Mouse (Mus musculus) midbrain, embryonic 10.5 days (tissue): ENCODE measurements around the gene Esyt1. TPM values are rescaled to one million over a fixed set of nuclear protein-coding genes. Genes with fewer than 3 reads are reported as not detected.
"Not testable (repeated sequence)": the region's sequence is repeated elsewhere in the genome, so short reads cannot be mapped to it uniquely, and the experiment has no call there.

ENCODE experiments used
- DNase-seq: peaks from one replicate; pipeline ENCODE4 v3.0.0-alpha.2; 2017; ENCODE audit warnings: low spot score
- H3K27ac ChIP-seq: fragments of 300-500 bp; sonication (generic); replicated peaks from 2 replicates; pipeline ENCODE4 v1.5.1; 2016; ENCODE audit warnings: mild to moderate bottlenecking
- H3K27me3 ChIP-seq: fragments of 300-500 bp; sonication (generic); 2 replicates; pipeline ENCODE4 v1.6.1; 2016; ENCODE audit warnings: low read depth, mild to moderate bottlenecking; ENCODE audit not compliant: poor library complexity, severe bottlenecking
- H3K36me3 ChIP-seq: fragments of 300-500 bp; sonication (generic); 2 replicates; pipeline ENCODE4 v1.6.1; 2016; ENCODE audit warnings: mild to moderate bottlenecking, moderate library complexity
- H3K4me1 ChIP-seq: fragments of 300-500 bp; sonication (generic); 2 replicates; pipeline ENCODE4 v1.6.1; 2016
- H3K4me3 ChIP-seq: fragments of 300-500 bp; sonication (generic); 2 replicates; pipeline ENCODE4 v1.5.1; 2016; ENCODE audit warnings: mild to moderate bottlenecking, moderate library complexity
- H3K9me3 ChIP-seq: fragments of 300-500 bp; sonication (generic); replicated peaks from 2 replicates; pipeline ENCODE4 v1.6.1; 2016; ENCODE audit warnings: mild to moderate bottlenecking
- WGBS: fragments of 180-500 bp; shearing (Covaris S2); methylation state at CpG from one replicate; pipeline ENCODE4 v1.1.7; 2016; 5-methylcytosine and 5-hydroxymethylcytosine counted together
- polyA plus RNA-seq: library from polyadenylated mRNA; unstranded; fragments of >200 nt; fragmentation: Nextera tagmentation; extraction: Ambion mirVana; gene quantifications from 2 replicates; pipeline ENCODE4 v1.2.1, GENCODE M21; 2016

Gene Esyt1
- polyA plus RNA-seq, 1 experiment from 2014 or later = 17.2 TPM

DNA sequence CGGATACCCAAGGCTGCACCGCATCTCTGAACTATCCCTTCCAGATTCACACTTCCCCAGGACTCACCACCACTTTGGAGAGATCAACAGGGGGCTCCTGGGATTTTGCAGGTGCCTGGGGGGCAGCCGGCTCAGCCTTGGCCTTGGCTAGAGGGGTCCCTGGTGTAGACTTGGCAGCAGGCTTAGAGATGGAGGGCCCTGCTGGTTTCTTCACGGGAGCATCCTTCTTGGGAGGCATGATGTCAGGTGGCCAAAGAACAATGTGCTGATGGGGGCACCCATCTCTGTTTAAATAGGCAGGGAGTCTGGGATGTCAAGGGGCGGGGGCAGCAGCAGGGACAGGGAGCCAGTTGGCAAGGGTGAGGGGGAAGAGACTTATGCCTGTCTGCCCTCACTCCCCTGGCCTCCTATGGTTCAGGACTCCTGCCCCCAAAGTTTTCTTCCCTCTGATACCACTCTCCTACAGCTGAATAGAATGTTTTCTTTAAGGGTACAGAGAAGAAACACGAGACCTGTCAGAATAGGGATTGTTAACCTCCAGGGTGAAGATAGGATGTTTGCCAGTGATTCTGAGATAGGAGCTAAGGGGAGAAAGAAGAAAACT is 28.4 kb downstream of the Esyt1 start:
- Histone ChIP-seq H3K9me3 (no peaks in the 10 kb centered on the region), H3K27me3 (peaks cover 14% of the 10 kb centered on the region), H3K4me3 (peak overlapping the region; percentile 67; the same call in 1 of the 2 replicates), H3K36me3 (no peaks in the 10 kb centered on the region; the same call in 1 of the 2 replicates), H3K27ac (no peak overlapping the region; the same call in 1 of the 2 replicates), H3K4me1 (peaks cover 49% of the 10 kb centered on the region)
- WGBS = 48% methylated on average over 6 of the region's 6 CpGs
- no peak for DNase-seq

DNA sequence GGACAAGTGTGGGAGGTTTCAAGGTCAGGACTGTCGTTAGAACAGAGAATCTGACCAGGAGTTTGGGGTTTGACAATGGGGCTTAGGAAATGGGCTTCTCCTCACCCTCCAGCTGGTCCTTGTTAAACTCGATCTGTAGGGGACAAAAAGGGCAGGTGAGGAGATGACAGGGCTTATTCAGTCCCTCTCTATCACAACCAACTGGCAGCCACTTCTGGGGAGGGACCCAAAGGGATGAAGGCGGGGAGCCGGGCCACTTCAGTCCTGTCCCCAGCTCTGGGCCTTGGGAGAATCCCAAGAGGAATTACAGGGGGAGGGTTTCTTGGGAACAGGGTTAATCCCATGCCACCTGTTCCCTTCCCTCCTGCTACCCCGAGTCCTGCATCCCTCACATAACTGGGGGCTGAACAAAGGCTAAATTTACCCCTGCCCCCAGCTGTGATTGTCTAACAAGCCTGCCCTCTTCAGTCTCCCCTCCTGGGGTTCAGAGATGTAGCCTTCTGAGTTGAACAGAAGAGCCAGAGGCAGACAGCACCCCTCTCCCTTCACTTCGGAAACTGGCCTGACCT is 29.1 kb downstream of the Esyt1 start:
- H3K4me1 ChIP-seq = peaks cover 55% of the 10 kb centered on the region

DNA sequence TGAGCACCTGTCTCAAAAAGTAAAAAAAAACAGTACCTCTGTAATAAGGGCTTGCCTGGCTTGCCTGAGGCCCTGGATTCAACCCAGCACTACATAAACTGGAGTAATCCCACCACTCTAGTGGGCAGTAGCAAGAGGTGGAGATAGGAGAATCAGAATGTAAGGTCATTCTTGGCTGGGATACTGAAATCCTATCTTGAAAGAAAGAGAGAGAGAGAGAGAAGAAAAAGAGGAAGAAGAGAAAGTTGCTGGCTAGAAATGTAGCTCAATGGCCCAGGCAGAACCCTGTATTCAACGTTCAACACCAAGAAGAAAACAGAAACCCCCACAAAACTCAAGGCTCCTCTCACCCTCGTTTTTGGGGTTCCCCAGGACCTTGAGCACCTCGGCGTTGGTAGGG is 29.8 kb downstream of the Esyt1 start:
- DNase-seq = no peak
- H3K27me3 ChIP-seq = peaks cover 14% of the 10 kb centered on the region
- peaks cover 12% of the 10 kb centered on the region for H3K36me3 ChIP-seq
- no peak overlapping the region for H3K27ac ChIP-seq
- 78% methylated on average over 4 of the region's 4 CpGs for WGBS
- H3K9me3 ChIP-seq = no peaks in the 10 kb centered on the region
- H3K4me1 ChIP-seq = peaks cover 62% of the 10 kb centered on the region
- peak overlapping the region; percentile 16; the same call in 1 of the 2 replicates for H3K4me3 ChIP-seq

More for the DNA sequence above, 29.1 kb downstream of the Esyt1 start:
- H3K4me3 ChIP-seq = no peak overlapping the region
- no peak overlapping the region for H3K27ac ChIP-seq
- DNase-seq = no peak
- peaks cover 14% of the 10 kb centered on the region for H3K27me3 ChIP-seq
- H3K9me3 ChIP-seq = no peaks in the 10 kb centered on the region
- 30% methylated on average over 6 of the region's 6 CpGs for WGBS
- H3K36me3 ChIP-seq = peaks cover 5% of the 10 kb centered on the region

DNA sequence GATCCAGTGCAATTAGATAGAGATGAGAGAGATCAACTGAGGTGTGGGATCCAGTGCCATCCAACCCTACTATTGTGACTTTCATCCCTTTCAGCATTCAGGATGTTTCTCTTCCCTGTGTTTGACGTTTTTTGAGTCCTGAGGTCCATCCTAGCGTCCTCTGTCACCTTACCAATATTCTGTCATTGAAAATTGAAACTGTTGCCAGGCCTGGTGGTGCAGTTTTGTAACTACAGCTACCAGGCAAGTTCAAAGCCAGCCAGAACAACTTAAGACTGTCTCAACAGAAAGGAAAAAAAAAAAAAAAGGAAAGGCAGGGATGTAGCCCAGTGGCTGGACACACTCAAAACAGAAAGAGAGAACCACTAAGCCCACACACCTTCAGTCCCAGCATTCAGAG is 30.4 kb downstream of the Esyt1 start:
- Histone ChIP-seq H3K4me1 (peaks cover 65% of the 10 kb centered on the region), H3K27me3 (peaks cover 14% of the 10 kb centered on the region), H3K9me3 (no peaks in the 10 kb centered on the region), H3K27ac (no peak overlapping the region), H3K4me3 (peak overlapping the region; percentile 86), H3K36me3 (peaks cover 18% of the 10 kb centered on the region)
- no peak for DNase-seq
- WGBS = 91% methylated on average over 2 of the region's 2 CpGs

DNA sequence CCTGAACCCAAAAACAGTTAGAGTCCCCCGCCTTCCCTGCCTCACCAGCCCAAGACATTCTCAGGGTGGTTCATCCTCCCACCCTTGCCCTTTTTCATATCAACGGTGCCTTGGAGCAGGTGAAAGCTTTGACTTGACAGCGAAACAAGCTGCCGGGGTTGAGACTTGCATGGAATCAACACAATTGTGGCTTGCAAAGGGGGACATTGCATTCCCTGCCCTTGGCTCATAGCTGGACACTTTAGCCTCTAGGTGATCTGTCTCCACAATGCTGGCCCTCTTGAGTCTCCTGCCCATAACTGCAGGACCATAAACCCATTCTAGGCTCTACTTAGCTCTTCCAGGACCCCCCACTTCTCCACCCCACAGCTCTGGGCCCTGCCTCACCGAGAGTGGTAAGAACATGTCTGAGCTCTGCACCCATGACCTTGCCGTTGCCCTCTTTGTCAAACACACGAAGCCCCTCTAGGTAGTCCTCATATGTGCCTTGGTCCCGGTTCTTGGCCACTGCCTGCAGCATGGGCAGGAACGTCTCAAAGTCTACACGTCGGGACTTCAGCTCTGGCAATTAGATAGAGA is 30.9 kb downstream of the Esyt1 start:
- H3K4me1 ChIP-seq = peaks cover 65% of the 10 kb centered on the region
- H3K4me3 ChIP-seq = peak overlapping the region; percentile 86
- no peaks in the 10 kb centered on the region for H3K9me3 ChIP-seq
- peaks cover 23% of the 10 kb centered on the region for H3K36me3 ChIP-seq
- peak overlapping the region; percentile 93 for H3K27ac ChIP-seq
- H3K27me3 ChIP-seq = peaks cover 14% of the 10 kb centered on the region
- no peak for DNase-seq
- 66% methylated on average over 11 of the region's 11 CpGs for WGBS

DNA sequence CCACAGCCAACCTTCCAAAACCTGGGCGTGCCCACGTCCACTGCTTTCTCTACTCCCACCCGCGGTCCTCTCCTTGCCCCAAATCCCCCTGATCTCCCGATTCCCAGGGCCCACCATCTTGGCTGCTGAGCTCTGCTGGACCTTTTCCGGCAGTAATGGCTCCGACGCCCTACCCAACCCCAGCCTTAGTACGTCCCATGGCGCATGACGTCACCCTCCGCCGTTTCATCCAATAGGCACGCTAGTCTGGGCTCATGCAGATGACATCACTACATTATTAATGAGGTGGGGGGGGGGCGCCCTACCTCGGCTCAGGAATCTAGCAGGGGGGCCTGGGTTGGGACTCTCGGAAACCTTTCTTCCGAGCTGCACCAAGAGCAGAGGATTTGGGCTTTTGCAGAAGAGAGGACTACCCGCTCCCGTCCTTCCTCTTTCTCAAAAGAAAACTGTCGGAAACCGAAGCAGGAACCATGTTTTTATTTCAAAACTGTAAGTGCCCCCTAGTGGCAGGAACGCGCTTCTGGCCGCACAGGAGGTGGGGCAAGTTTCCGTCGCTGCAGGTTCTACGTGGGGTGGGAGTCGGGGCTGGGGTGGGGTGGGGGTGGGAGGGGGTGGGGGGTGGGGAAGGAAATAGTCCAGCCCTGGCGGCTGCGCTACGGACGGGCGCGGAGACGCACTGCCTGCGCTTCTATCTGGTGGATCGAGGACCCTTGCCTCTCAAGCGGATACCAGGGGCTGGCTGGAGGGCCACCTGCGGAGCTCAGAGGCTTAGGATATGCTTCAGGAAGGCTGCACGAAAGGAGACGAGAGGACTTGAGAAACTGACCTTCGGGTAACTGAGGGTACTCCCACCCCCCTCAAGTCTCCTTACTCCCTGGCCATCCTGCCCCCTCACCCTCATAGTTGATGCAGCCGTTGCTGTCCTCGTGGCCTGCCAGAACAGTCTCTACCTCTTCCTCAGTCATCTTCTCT is 31.7 kb downstream of the Esyt1 start, which contains the start of gene Myl6:
Gene Myl6, minus strand, starts transcription at position 451 of the 972 bp plus-strand sequence.
- peaks cover 31% of the 10 kb centered on the region for H3K36me3 ChIP-seq
- DNase-seq = peak; percentile 97
- H3K27me3 ChIP-seq = peaks cover 14% of the 10 kb centered on the region
- H3K4me1 ChIP-seq = peaks cover 60% of the 10 kb centered on the region
- under 1% methylated on average over 45 of the region's 45 CpGs for WGBS
- peak within 1 kb of the TSS; percentile 93 for H3K27ac ChIP-seq
- peak within 1 kb of the TSS; percentile 86 for H3K4me3 ChIP-seq
- no peaks in the 10 kb centered on the region for H3K9me3 ChIP-seq

DNA sequence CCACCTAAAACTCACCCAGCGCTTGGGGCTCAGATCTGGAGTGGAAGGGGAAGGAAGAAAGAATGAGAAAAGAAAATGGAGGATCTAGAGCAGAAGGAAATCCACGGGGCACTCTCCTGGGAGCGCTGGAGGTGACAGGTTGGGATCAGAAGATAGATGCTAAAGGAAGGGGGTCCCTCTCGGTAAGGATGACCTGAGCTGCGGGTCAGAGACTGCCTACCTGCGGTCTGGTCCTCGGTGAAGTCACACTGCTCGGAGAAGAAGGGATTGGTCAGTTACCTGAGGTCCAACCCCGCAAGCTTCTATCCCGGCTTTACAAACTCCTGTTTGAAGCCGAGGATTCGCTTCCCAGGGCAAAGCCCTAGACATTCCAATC is 32.4 kb downstream of the Esyt1 start:
- Histone ChIP-seq H3K9me3 (no peaks in the 10 kb centered on the region), H3K36me3 (peaks cover 38% of the 10 kb centered on the region), H3K4me1 (peaks cover 57% of the 10 kb centered on the region), H3K4me3 (peak overlapping the region; percentile 86), H3K27me3 (peaks cover 14% of the 10 kb centered on the region), H3K27ac (peak overlapping the region; percentile 93)
- no peak for DNase-seq
- WGBS = 0% methylated on average over 12 of the region's 12 CpGs

DNA sequence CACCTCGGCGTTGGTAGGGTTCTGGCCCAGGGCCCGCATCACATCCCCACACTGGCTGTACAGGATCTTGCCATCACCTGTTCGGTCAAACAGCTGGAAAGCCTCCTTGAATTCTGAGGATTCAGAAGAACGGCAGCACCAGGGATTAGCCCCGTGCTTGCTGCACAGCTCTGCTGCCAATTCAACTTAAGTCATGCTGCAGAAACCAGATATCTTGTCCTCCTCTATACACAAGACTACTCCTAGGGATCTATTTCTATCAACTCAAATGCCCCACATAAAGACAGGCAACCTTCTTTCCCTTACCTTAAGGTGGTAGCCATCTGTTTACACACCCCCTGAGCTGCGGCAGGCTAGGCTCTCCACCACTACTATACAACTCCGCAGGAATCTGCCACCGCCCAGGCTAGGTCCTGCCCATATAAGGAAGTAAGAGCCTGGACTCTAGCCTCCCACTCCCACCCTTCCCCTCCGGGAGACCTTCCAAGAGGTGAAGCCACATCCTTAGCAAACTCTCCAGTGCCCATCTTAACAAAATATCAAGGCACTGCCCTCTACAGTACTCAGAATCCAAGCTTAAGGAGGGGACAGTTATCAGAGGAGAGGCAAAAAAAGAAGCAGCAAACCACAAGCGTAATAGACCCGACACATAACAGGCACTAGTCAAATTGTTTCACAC is 32.9 kb downstream of the Esyt1 start:
- H3K9me3 ChIP-seq = no peaks in the 10 kb centered on the region
- H3K36me3 ChIP-seq = peaks cover 43% of the 10 kb centered on the region
- peaks cover 14% of the 10 kb centered on the region for H3K27me3 ChIP-seq
- H3K4me3 ChIP-seq = peak overlapping the region; percentile 86
- DNase-seq = peak; percentile 50
- 32% methylated on average over 12 of the region's 12 CpGs for WGBS
- H3K4me1 ChIP-seq = peaks cover 52% of the 10 kb centered on the region
- peak overlapping the region; percentile 93 for H3K27ac ChIP-seq

DNA sequence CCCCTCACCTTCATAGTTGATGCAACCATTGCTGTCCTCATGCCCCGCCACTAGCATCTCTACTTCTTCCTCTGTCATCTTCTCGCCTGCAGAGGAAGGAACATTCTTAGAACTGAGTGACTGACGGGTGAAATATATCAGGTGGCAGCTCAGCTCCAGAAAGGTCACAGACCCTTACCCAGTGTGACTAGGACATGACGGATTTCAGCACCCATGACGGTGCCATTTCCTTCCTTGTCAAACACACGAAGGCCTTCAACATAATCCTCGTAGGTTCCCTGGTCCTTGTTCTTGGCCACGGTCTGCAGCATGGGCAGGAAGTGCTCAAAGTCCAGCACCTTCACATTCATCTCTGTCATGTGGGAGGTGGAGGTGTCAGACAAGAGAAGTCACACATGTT is 33.6 kb downstream of the Esyt1 start:
- peaks cover 45% of the 10 kb centered on the region for H3K4me1 ChIP-seq
- H3K4me3 ChIP-seq = peak overlapping the region; percentile 86
- H3K9me3 ChIP-seq, H3K27ac ChIP-seq, DNase-seq: not testable (repeated sequence)
- 87% methylated on average over 8 of the region's 8 CpGs for WGBS
- H3K36me3 ChIP-seq = peaks cover 50% of the 10 kb centered on the region
- H3K27me3 ChIP-seq = peaks cover 11% of the 10 kb centered on the region

DNA sequence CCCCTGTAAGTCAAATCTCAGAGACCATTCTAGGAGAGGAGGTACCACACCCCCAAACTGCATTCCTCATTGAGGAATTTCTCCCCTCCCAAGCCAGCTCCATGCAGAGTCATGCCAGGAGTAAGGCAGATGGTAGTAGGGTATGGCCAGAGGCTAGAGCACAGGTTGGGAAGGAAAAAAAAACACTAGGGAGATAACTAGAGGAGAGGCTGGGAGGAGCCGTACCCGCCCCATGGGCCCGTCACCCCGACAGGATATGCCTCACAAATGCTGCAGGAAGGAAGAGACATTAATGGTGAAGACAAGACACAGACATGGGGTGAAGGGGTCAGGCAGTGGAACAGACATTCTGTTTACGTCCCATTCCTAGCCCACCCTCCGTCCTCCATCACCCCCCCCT is 34.2 kb downstream of the Esyt1 start:
- H3K4me1 ChIP-seq = peaks cover 39% of the 10 kb centered on the region
- peaks cover 56% of the 10 kb centered on the region for H3K36me3 ChIP-seq
- 87% methylated on average over 6 of the region's 6 CpGs for WGBS
- no peak for DNase-seq
- H3K27me3 ChIP-seq = peaks cover 5% of the 10 kb centered on the region
- H3K9me3 ChIP-seq = no peaks in the 10 kb centered on the region
- peak overlapping the region; percentile 86 for H3K4me3 ChIP-seq
- no peak overlapping the region for H3K27ac ChIP-seq

DNA sequence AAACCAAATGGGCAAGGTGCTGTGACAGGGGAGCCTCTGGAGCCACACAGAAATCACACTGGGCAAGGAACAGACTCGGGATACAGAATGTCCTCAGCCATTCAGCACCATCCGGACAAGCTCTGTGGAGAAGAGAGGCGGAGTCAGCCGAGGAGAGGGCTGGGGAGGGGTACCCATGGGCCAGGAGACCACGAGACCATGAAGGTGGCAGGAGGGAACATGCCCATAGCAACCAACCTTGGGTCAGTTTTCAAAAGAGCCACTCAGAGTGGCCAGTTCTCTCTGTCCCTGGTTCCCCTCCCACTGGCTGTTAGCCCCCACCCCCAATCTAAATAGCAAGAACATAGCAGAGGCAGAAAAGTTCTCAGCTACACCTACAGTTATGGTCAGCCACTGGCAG is 34.8 kb downstream of the Esyt1 start:
- 66% methylated on average over 5 of the region's 5 CpGs for WGBS
- no peaks in the 10 kb centered on the region; the same call in 1 of the 2 replicates for H3K27me3 ChIP-seq
- peaks cover 62% of the 10 kb centered on the region for H3K36me3 ChIP-seq
- no peak for DNase-seq
- no peak overlapping the region for H3K27ac ChIP-seq
- H3K4me3 ChIP-seq = peak overlapping the region; percentile 86
- peaks cover 35% of the 10 kb centered on the region for H3K4me1 ChIP-seq
- H3K9me3 ChIP-seq = no peaks in the 10 kb centered on the region

DNA sequence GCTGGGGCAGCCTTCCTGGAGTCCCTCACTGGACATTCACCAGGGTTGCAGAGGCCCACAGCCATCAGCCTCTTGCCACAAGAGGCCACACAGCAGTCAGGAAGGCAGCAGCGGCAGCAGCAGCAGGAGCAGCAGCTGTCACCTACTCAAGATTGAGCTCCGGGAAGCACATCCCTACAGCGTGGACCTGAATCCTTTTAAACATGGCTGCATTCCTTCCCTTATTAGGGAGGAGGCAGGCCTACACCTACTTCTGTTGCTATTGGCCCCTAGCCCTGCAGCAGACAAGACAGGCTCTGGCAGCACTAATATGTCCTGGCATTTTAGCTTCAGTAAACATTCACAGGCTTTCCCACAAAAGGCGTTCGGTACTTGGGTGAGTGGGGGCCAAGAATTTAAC is 35.4 kb downstream of the Esyt1 start:
- no peak overlapping the region for H3K4me3 ChIP-seq

More for the DNA sequence above, 35.4 kb downstream of the Esyt1 start:
- H3K27ac ChIP-seq = no peak overlapping the region
- WGBS = 78% methylated on average over 5 of the region's 5 CpGs
- peaks cover 69% of the 10 kb centered on the region for H3K36me3 ChIP-seq
- H3K27me3 ChIP-seq = no peaks in the 10 kb centered on the region
- H3K4me1 ChIP-seq = peaks cover 35% of the 10 kb centered on the region
- no peak for DNase-seq
- no peaks in the 10 kb centered on the region for H3K9me3 ChIP-seq
